Mouse (Mus musculus): ENCODE results near the gene Itgav. TPM values are rescaled to one million over a fixed set of nuclear protein-coding genes. Genes with fewer than 3 reads are reported as not detected.

The Itgav gene
- polyA plus RNA-seq, 1 experiment from 2014 or later, result 17.1 TPM

DNA sequence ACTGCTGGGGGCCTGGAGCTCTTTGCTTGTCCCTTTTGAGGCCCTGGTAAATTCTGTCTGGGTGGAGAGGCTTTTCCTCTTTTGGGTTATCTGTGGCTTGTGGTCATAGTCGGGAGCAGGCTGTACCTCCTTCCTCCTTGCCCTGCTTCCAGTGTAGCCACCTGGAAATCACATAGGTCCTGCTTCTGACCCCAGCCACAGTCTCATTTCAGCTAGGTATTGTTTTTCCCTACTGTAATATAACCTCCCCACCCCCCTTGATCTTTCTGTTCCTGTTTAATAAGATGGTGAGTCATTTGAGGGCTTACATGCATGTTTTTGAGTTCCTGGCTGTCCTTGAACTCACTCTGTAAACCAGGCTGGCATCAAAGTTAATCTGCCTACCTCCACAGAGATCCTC is 42.7 kb downstream of the Itgav start:
- Histone ChIP-seq H3K4me2 (ENCODE audit: low read length) (no peak overlapping the region), H3K27ac (ENCODE audit: low read depth, low read length) (no peak overlapping the region), H3K4me3 (ENCODE audit: low read length) (no peak overlapping the region), H3K9ac (ENCODE audit: low read depth, low read length) (no peak overlapping the region), H3K36me3 (ENCODE audit: control insufficient read depth, insufficient read depth, low read length) (no peaks in the 10 kb centered on the region), H3K27me3 (replicated peaks; ENCODE audit: control insufficient read depth, insufficient read depth, low read length) (no peaks in the 10 kb centered on the region), H3K4me1 (ENCODE audit: control insufficient read depth, insufficient read depth, low read depth, low read length) (no peaks in the 10 kb centered on the region), H3K9me3 (ENCODE audit: control insufficient read depth, low read length) (no peaks in the 10 kb centered on the region)
- ATAC-seq, result no peak
- 92% methylated on average over 1 of the region's 1 CpGs for WGBS

DNA sequence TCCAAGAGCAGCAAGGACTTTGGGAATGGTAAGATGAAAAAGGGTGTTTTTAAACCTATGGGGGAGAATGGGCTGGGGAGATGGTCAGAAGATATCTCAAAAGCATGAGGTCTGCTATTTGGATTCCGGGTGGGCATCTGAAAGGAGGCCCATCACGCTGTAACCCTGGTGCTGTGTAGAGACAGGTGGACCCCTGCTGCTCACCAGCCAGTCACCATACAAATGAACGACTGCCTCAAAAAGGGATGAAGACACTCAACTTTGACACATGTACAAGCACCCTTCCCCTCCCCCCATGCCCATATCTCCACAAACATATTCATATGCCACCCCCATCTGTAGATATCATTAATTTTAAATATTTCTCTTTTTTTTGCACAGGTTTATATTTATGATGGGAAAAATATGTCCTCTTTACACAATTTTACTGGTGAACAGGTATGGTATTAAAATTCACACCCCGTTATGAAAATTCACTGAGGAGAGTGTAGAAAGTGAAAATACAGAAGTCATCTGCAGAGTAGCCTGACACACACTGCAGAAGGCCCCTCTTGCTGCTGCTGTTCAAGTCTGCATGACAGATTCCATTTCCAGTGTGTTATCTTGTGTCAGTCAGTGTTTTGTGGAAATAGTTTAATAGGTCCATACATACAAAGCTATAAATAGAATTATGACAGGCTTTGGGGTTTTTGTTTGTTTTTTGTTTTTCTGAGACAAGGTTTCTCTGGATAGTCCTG is 44.3 kb downstream of the Itgav start:
- Histone ChIP-seq H3K27me3 (replicated peaks; ENCODE audit: control insufficient read depth, insufficient read depth, low read length) (no peaks in the 10 kb centered on the region), H3K9me3 (ENCODE audit: control insufficient read depth, low read length) (no peaks in the 10 kb centered on the region), H3K36me3 (ENCODE audit: control insufficient read depth, insufficient read depth, low read length) (no peaks in the 10 kb centered on the region), H3K4me2 (ENCODE audit: low read length) (no peak overlapping the region), H3K4me1 (ENCODE audit: control insufficient read depth, insufficient read depth, low read depth, low read length) (no peaks in the 10 kb centered on the region), H3K27ac (ENCODE audit: low read depth, low read length) (no peak overlapping the region), H3K4me3 (ENCODE audit: low read length) (no peak overlapping the region), H3K9ac (ENCODE audit: low read depth, low read length) (no peak overlapping the region)
- WGBS, result 92% methylated on average over 4 of the region's 4 CpGs
- ATAC-seq, result no peak

DNA sequence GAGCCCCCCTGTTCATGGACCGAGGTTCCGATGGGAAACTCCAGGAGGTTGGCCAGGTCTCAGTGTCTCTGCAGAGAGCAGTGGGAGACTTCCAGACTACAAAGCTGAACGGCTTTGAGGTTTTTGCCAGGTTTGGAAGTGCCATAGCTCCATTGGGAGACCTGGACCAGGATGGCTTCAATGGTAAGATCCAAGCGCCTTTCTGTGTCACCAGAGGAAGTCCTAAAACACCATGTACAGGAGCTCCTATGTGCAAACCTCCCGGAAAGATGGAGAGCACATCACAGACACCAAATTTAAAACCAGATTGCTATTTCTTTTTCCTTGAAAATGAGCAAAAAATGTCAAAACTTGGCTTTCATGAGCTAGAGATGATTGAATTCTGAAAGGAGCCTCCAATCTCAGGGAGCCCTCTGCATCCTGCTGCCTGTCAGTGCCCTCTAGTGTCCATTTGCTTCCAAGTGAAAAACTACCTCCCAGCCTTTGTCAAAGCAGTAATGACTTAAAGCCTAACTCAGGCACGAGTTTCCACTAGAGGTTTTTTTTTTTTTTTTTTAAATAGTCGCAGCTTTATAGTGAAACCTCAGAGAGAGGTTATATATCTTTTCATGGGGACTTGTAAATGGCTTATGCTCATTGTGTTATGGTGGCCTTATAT is 47.1 kb downstream of the Itgav start:
- no peaks in the 10 kb centered on the region for H3K36me3 ChIP-seq (ENCODE audit: control insufficient read depth, insufficient read depth, low read length)
- 63% methylated on average over 7 of the region's 7 CpGs for WGBS
- H3K27me3 ChIP-seq (replicated peaks; ENCODE audit: control insufficient read depth, insufficient read depth, low read length), result no peaks in the 10 kb centered on the region
- no peak; the same call in 1 of the 2 replicates for ATAC-seq
- no peak overlapping the region for H3K4me2 ChIP-seq (ENCODE audit: low read length)
- H3K27ac ChIP-seq (ENCODE audit: low read depth, low read length), result no peak overlapping the region
- H3K4me3 ChIP-seq (ENCODE audit: low read length), result no peak overlapping the region
- H3K9me3 ChIP-seq (ENCODE audit: control insufficient read depth, low read length), result no peaks in the 10 kb centered on the region
- no peaks in the 10 kb centered on the region for H3K4me1 ChIP-seq (ENCODE audit: control insufficient read depth, insufficient read depth, low read depth, low read length)
- H3K9ac ChIP-seq (ENCODE audit: low read depth, low read length), result no peak overlapping the region

DNA sequence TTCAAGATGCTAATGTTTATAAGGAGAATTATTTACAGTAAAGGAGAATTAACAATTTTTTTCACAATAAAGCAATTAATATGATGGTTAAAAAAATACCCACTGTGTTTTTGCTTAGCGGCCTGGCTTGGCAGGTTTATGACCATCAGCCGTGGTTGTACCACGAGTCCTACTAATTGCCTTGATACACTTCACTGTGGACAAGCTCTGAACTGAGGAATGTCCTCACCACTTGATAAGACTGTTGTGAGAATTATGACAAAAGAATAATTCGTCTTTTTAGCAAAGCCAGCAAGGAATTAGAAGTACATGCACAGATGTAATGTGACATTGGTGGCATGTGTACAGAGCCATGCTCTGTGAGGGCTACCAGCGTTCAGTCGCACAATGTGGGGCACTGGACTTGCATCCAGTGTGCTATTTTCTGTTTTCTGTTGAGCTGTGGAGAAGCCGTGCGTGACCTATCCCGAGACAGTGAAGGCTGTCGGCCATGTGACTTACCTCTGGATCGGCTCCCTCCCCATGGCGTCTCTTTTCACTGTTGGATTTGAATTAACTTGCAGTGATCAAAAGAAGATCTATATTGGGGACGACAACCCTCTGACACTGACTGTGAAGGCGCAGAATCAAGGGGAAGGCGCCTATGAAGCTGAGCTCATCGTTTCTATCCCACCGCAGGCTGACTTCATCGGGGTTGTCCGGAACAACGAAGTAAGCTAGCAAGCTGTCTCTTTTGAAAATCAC is 67.3 kb downstream of the Itgav start:
- no peak overlapping the region for H3K4me3 ChIP-seq (ENCODE audit: low read length)
- no peak overlapping the region for H3K27ac ChIP-seq (ENCODE audit: low read depth, low read length)
- H3K9me3 ChIP-seq (ENCODE audit: control insufficient read depth, low read length), result no peaks in the 10 kb centered on the region
- no peaks in the 10 kb centered on the region; the same call in 1 of the 2 replicates for H3K36me3 ChIP-seq (ENCODE audit: control insufficient read depth, insufficient read depth, low read length)
- peak; percentile 45; the same call in 1 of the 2 replicates for ATAC-seq
- H3K4me2 ChIP-seq (ENCODE audit: low read length), result peak overlapping the region; percentile 37
- H3K27me3 ChIP-seq (replicated peaks; ENCODE audit: control insufficient read depth, insufficient read depth, low read length), result no peaks in the 10 kb centered on the region
- 67% methylated on average over 20 of the region's 20 CpGs for WGBS
- peak overlapping the region; percentile 13; the same call in 1 of the 2 replicates for H3K9ac ChIP-seq (ENCODE audit: low read depth, low read length)
- no peaks in the 10 kb centered on the region for H3K4me1 ChIP-seq (ENCODE audit: control insufficient read depth, insufficient read depth, low read depth, low read length)

DNA sequence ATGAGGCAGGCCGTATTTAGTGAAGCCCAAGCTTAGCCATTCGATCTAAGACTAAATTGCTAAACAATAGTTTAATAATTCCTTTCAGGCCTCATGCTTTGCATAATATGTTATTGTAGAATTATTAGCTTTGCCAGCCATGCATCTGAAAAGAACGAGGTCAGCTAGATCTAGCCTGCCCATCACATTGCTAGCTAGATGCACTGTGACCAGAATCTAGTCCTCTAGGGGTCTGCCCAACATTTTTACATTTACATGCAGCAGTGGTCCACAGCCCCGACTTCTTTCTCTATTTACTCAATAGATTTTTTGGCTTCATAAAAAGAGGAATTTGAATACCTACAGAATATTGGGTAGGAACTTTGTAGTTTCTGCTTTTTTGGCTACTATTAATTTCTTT is 67.9 kb downstream of the Itgav start:
- Histone ChIP-seq H3K9ac (ENCODE audit: low read depth, low read length) (peak overlapping the region; percentile 13; the same call in 1 of the 2 replicates), H3K36me3 (ENCODE audit: control insufficient read depth, insufficient read depth, low read length) (no peaks in the 10 kb centered on the region; the same call in 1 of the 2 replicates), H3K27me3 (replicated peaks; ENCODE audit: control insufficient read depth, insufficient read depth, low read length) (no peaks in the 10 kb centered on the region), H3K4me1 (ENCODE audit: control insufficient read depth, insufficient read depth, low read depth, low read length) (no peaks in the 10 kb centered on the region), H3K4me2 (ENCODE audit: low read length) (peak overlapping the region; percentile 37), H3K4me3 (ENCODE audit: low read length) (no peak overlapping the region), H3K9me3 (ENCODE audit: control insufficient read depth, low read length) (no peaks in the 10 kb centered on the region), H3K27ac (ENCODE audit: low read depth, low read length) (no peak overlapping the region)
- ATAC-seq, result no peak
- WGBS, result 63% methylated on average over 4 of the region's 4 CpGs

DNA sequence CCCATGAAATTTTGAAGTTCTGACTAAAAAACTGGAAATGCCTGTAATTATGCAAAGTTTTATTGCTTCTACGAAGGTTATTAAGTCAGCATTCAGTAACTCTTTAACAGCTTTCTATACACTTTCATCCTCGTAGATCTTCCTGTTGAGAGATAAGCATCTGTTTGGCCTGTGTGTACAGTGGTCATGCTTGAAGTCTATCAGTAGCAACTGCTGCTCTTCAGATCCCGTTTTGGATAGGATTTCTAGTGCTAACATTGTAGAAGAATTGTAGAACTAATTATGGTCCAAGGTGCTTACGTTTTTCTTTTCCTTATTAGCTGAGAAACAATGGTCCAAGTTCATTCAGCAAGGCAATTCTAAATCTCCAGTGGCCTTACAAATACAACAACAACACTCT is 71.6 kb downstream of the Itgav start:
- H3K4me2 ChIP-seq (ENCODE audit: low read length), result no peak overlapping the region
- no peaks in the 10 kb centered on the region for H3K27me3 ChIP-seq (replicated peaks; ENCODE audit: control insufficient read depth, insufficient read depth, low read length)
- H3K27ac ChIP-seq (ENCODE audit: low read depth, low read length), result no peak overlapping the region
- peaks cover 2% of the 10 kb centered on the region for H3K36me3 ChIP-seq (ENCODE audit: control insufficient read depth, insufficient read depth, low read length)
- H3K9ac ChIP-seq (ENCODE audit: low read depth, low read length), result no peak overlapping the region
- no peak overlapping the region for H3K4me3 ChIP-seq (ENCODE audit: low read length)
- no peaks in the 10 kb centered on the region for H3K9me3 ChIP-seq (ENCODE audit: control insufficient read depth, low read length)
- H3K4me1 ChIP-seq (ENCODE audit: control insufficient read depth, insufficient read depth, low read depth, low read length), result no peaks in the 10 kb centered on the region
- no peak for ATAC-seq
- 79% methylated on average over 4 of the region's 4 CpGs for WGBS

DNA sequence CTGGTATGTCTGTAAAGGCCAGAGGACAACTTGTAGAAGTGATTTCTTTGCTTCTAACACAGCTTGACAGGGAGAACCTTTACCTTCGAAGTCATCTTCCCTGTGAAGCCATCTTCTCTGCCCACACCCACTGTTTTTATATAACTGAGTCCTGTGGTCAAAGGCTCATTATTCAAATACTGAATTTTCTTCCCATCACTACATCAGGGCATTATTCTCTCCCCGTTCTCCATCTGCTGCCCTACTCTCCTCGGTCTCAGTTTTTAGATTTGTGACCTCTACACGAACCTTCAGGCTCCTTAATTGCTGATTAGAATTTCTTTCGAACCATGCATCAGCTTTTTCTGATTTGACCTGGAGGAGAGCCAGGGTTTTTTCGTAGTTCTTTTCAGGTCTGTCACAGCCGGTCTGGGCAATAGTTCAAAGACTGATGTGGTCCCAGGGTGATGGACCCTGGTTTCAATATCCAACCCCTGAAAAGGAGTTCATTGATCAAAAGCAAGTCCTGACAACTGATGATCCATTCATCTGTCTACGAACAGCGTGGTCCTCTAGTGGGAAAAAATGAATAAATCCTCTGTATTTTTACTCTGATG is 73.8 kb downstream of the Itgav start:
- WGBS, result 46% methylated on average over 9 of the region's 9 CpGs
- Histone ChIP-seq H3K27me3 (replicated peaks; ENCODE audit: control insufficient read depth, insufficient read depth, low read length) (no peaks in the 10 kb centered on the region), H3K9me3 (ENCODE audit: control insufficient read depth, low read length) (no peaks in the 10 kb centered on the region), H3K27ac (ENCODE audit: low read depth, low read length) (no peak overlapping the region), H3K4me3 (ENCODE audit: low read length) (no peak overlapping the region), H3K4me2 (ENCODE audit: low read length) (no peak overlapping the region), H3K4me1 (ENCODE audit: control insufficient read depth, insufficient read depth, low read depth, low read length) (no peaks in the 10 kb centered on the region), H3K9ac (ENCODE audit: low read depth, low read length) (no peak overlapping the region), H3K36me3 (ENCODE audit: control insufficient read depth, insufficient read depth, low read length) (peaks cover 2% of the 10 kb centered on the region; the same call in 1 of the 2 replicates)
- ATAC-seq, result no peak

DNA sequence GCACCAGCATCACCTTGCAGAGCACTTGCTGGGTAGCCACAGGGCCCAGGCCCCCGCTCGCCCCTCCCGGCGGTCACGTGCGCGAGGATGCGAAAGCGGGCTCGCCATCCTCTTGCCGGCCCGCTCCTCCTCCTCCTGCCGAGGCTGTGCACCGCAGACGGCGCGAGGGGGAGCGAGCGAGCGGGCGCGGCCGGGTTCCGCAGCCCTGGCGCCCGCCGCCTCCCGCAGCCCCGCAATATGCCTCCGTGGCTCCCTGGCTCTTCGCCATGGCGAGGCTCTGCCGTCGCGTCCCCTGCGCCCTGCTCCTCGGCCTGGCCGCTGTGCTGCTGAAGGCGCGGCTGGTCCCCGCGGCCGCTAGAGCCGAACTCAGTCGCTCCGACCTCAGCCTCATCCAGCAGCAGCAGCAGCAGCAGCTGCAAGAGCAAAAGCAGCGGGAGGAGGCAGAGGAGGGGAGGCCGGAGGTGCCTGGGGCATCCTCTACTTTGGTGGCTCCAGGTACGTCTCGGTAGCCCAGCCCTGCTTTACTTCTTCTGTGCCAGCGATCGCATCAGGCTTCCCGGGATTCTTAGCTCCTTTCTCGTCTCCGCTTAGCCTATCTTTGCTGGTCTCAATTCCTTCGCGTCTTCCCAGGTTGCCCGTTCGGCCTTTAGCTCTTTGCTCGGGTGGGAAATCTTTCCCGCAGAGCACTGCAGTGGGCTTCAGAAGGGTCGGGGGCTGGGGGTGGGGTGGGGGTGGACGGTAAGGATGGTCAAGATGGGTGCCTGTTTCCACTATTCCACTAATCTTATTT is 88.5 kb downstream of the Itgav start, which contains the start of gene Fam171b:
Gene Fam171b, plus strand, starts transcription at position 154 of the 790 bp plus-strand sequence.
- peaks cover 11% of the 10 kb centered on the region for H3K4me1 ChIP-seq (ENCODE audit: control insufficient read depth, insufficient read depth, low read depth, low read length)
- H3K27me3 ChIP-seq (replicated peaks; ENCODE audit: control insufficient read depth, insufficient read depth, low read length), result no peaks in the 10 kb centered on the region
- peak within 1 kb of the TSS; percentile 94 for H3K27ac ChIP-seq (ENCODE audit: low read depth, low read length)
- no peaks in the 10 kb centered on the region for H3K9me3 ChIP-seq (ENCODE audit: control insufficient read depth, low read length)
- under 1% methylated on average over 56 of the region's 63 CpGs for WGBS
- peak within 1 kb of the TSS; percentile 67 for H3K4me3 ChIP-seq (ENCODE audit: low read length)
- H3K4me2 ChIP-seq (ENCODE audit: low read length), result peak within 1 kb of the TSS; percentile 64
- peak within 1 kb of the TSS; percentile 81 for H3K9ac ChIP-seq (ENCODE audit: low read depth, low read length)
- H3K36me3 ChIP-seq (ENCODE audit: control insufficient read depth, insufficient read depth, low read length), result no peaks in the 10 kb centered on the region
- ATAC-seq, result peak; percentile 95

Data from hindbrain, embryonic 16.5 days (tissue).